Mouse (Mus musculus): Measurements from ENCODE around the gene Wfdc10. TPM values are rescaled to one million over a fixed set of nuclear protein-coding genes. Genes with fewer than 3 reads are reported as not detected.

Gene Wfdc10
- polyA plus RNA-seq, 1 experiment = not detected

DNA sequence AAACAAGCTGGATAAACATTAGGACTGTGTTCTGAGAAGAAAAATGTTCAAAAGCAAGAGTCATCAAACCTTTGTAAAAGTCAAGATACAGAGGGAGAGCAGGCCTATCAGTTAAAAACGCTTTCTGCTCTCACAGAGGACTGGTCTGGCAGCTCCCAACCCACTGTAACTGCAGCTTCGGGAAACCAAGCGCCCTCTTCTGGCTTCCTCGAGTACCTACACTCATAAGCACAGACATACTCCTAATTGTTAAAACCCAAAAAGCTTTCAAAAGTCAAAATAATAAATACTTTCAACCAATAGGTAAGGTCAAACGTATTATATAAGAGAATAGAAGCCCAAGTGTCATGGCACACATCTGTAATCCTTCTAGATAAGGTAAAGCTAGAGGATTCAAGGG lies 48.4 kb downstream of the Wfdc10 start:
- Histone ChIP-seq H3K27me3 (ENCODE audit: control insufficient read depth, insufficient read depth, low read length) (no peaks in the 10 kb centered on the region), H3K4me1 (ENCODE audit: control insufficient read depth, insufficient read depth, low read length) (no peaks in the 10 kb centered on the region), H3K4me3 (replicated peaks; ENCODE audit: insufficient read depth, low read depth, low read length) (no peak overlapping the region), H3K27ac (ENCODE audit: insufficient read depth, low read length) (no peak overlapping the region)
- no peak for TF ChIP-seq POLR2A (IDR thresholded peaks at IDR 0.05; ENCODE audit: borderline replicate concordance, insufficient read depth, low read length)
- TF ChIP-seq CTCF (IDR thresholded peaks at IDR 0.05; ENCODE audit: borderline replicate concordance, insufficient read depth, low read depth, low read length) = no peak
- DNase-seq = no peak
- WGBS = 73% methylated on average over 5 of the region's 5 CpGs

GRCm38 (mm10) chr2:164705328-164705727 lies 49.5 kb downstream of the Wfdc10 start:
- TF ChIP-seq POLR2A (IDR thresholded peaks at IDR 0.05; ENCODE audit: borderline replicate concordance, insufficient read depth, low read length) (no peak), CTCF (IDR thresholded peaks at IDR 0.05; ENCODE audit: borderline replicate concordance, insufficient read depth, low read depth, low read length) (no peak)
- no peak overlapping the region for H3K27ac ChIP-seq (ENCODE audit: insufficient read depth, low read length)
- no peak for DNase-seq
- 84% methylated on average over 6 of the region's 6 CpGs for WGBS
- H3K4me3 ChIP-seq (replicated peaks; ENCODE audit: insufficient read depth, low read depth, low read length) = no peak overlapping the region
- no peaks in the 10 kb centered on the region for H3K27me3 ChIP-seq (ENCODE audit: control insufficient read depth, insufficient read depth, low read length)
- H3K4me1 ChIP-seq (ENCODE audit: control insufficient read depth, insufficient read depth, low read length) = no peaks in the 10 kb centered on the region

GRCm38 (mm10) chr2:164705991-164706390 lies 50.1 kb downstream of the Wfdc10 start:
- no peak for TF ChIP-seq CTCF (IDR thresholded peaks at IDR 0.05; ENCODE audit: borderline replicate concordance, insufficient read depth, low read depth, low read length)
- no peak for TF ChIP-seq POLR2A (IDR thresholded peaks at IDR 0.05; ENCODE audit: borderline replicate concordance, insufficient read depth, low read length)
- H3K27me3 ChIP-seq (ENCODE audit: control insufficient read depth, insufficient read depth, low read length) = no peaks in the 10 kb centered on the region
- WGBS = 88% methylated on average over 14 of the region's 14 CpGs
- no peaks in the 10 kb centered on the region for H3K4me1 ChIP-seq (ENCODE audit: control insufficient read depth, insufficient read depth, low read length)
- H3K27ac ChIP-seq (ENCODE audit: insufficient read depth, low read length) = no peak overlapping the region
- H3K4me3 ChIP-seq (replicated peaks; ENCODE audit: insufficient read depth, low read depth, low read length) = no peak overlapping the region
- DNase-seq = no peak

Other genes starting within 250 kb of the Wfdc10 start
- 65.7 and 69.5 TPM in 2 replicates for gene Sdc4, start 212.2 kb upstream of the Wfdc10 start, polyA plus RNA-seq (2012; rRNA removed)
- 73.7 and 75.4 TPM in 2 replicates for gene Sys1, start 199.1 kb upstream of the Wfdc10 start, polyA plus RNA-seq (2012; rRNA removed)
- gene Gm20458, start 195.1 kb upstream of the Wfdc10 start, polyA plus RNA-seq (2012; rRNA removed) = 16.7 and 21.0 TPM in 2 replicates
- not detected in 2 replicates for gene Trp53tg5, start 182.3 kb upstream of the Wfdc10 start, polyA plus RNA-seq (2012; rRNA removed)
- 428 and 462 TPM in 2 replicates for gene Dbndd2, start 169.9 kb upstream of the Wfdc10 start, polyA plus RNA-seq (2012; rRNA removed)
- gene Pigt, start 158.5 kb upstream of the Wfdc10 start, polyA plus RNA-seq (2012; rRNA removed) = 103 and 109 TPM in 2 replicates
- gene Wfdc2, start 93.6 kb upstream of the Wfdc10 start, polyA plus RNA-seq (2012; rRNA removed) = 0.87 and 2.1 TPM in 2 replicates
- gene Spint3, start 82.6 kb upstream of the Wfdc10 start, polyA plus RNA-seq (2012; rRNA removed) = not detected in 2 replicates
- gene Wfdc6a, start 70.6 kb upstream of the Wfdc10 start, polyA plus RNA-seq (2012; rRNA removed) = 0.24 TPM in 1 of 2 replicates, not detected in the other
- not detected in 2 replicates for gene Eppin, start 62.5 kb upstream of the Wfdc10 start, polyA plus RNA-seq (2012; rRNA removed)
- gene Wfdc6b, start 42.5 kb upstream of the Wfdc10 start, polyA plus RNA-seq (2012; rRNA removed) = 0.11 and 0.20 TPM in 2 replicates
- 0.06 TPM in 1 of 2 replicates, not detected in the other for gene Wfdc8, start 42.4 kb upstream of the Wfdc10 start, polyA plus RNA-seq (2012; rRNA removed)
- not detected in 2 replicates for gene Wfdc16, start 17.2 kb upstream of the Wfdc10 start, polyA plus RNA-seq (2012; rRNA removed)
- not detected in 2 replicates for gene Wfdc9, start 537 bp downstream of the Wfdc10 start, polyA plus RNA-seq (2012; rRNA removed)
- not detected in 2 replicates for gene Wfdc11, start 18.0 kb downstream of the Wfdc10 start, polyA plus RNA-seq (2012; rRNA removed)
- not detected in 2 replicates for gene Wfdc13, start 29.1 kb downstream of the Wfdc10 start, polyA plus RNA-seq (2012; rRNA removed)
- gene Spint4, start 42.5 kb downstream of the Wfdc10 start, polyA plus RNA-seq (2012; rRNA removed) = not detected in 2 replicates
- not detected in 2 replicates for gene Spint5, start 59.3 kb downstream of the Wfdc10 start, polyA plus RNA-seq (2012; rRNA removed)
- 0.84 and 0.93 TPM in 2 replicates for gene Wfdc3, start 89.9 kb downstream of the Wfdc10 start, polyA plus RNA-seq (2012; rRNA removed)
- 43.1 and 44.3 TPM in 2 replicates for gene Dnttip1, start 89.9 kb downstream of the Wfdc10 start, polyA plus RNA-seq (2012; rRNA removed)
- 0.55 and 1.0 TPM in 2 replicates for gene Ube2c, start 113.9 kb downstream of the Wfdc10 start, polyA plus RNA-seq (2012; rRNA removed)
- 0.57 and 0.62 TPM in 2 replicates for gene Tnnc2, start 123.9 kb downstream of the Wfdc10 start, polyA plus RNA-seq (2012; rRNA removed)
- 70.7 and 70.8 TPM in 2 replicates for gene Snx21, start 129.8 kb downstream of the Wfdc10 start, polyA plus RNA-seq (2012; rRNA removed)
- gene Acot8, start 148.8 kb downstream of the Wfdc10 start, polyA plus RNA-seq (2012; rRNA removed) = 36.5 and 39.3 TPM in 2 replicates
- 7.6 and 8.1 TPM in 2 replicates for gene Zswim3, start 149.1 kb downstream of the Wfdc10 start, polyA plus RNA-seq (2012; rRNA removed)
- gene Zswim1, start 166.6 kb downstream of the Wfdc10 start, polyA plus RNA-seq (2012; rRNA removed) = 19.4 and 20.0 TPM in 2 replicates
- gene Spata25, start 172.5 kb downstream of the Wfdc10 start, polyA plus RNA-seq (2012; rRNA removed) = 0.25 and 0.30 TPM in 2 replicates
- 177 and 191 TPM in 2 replicates for gene Ctsa, start 176.8 kb downstream of the Wfdc10 start, polyA plus RNA-seq (2012; rRNA removed)
- gene Neurl2, start 177.4 kb downstream of the Wfdc10 start, polyA plus RNA-seq (2012; rRNA removed) = 6.1 and 6.3 TPM in 2 replicates
- 203 and 218 TPM in 2 replicates for gene Pltp, start 201.7 kb downstream of the Wfdc10 start, polyA plus RNA-seq (2012; rRNA removed)
- gene Pcif1, start 223.3 kb downstream of the Wfdc10 start, polyA plus RNA-seq (2012; rRNA removed) = 54.9 and 56.3 TPM in 2 replicates

Measured in cerebellum, adult 2 months (tissue).